Mouse (Mus musculus): ENCODE measurements around the gene Ube3b. TPM values are rescaled to one million over a fixed set of nuclear protein-coding genes. Genes with fewer than 3 reads are reported as not detected.
A peak's percentile ranks its signal among the peaks of the same experiment; 100 is the strongest.

Gene Ube3b
- polyA plus RNA-seq, 1 experiment from 2014 or later = 23.0 TPM

DNA sequence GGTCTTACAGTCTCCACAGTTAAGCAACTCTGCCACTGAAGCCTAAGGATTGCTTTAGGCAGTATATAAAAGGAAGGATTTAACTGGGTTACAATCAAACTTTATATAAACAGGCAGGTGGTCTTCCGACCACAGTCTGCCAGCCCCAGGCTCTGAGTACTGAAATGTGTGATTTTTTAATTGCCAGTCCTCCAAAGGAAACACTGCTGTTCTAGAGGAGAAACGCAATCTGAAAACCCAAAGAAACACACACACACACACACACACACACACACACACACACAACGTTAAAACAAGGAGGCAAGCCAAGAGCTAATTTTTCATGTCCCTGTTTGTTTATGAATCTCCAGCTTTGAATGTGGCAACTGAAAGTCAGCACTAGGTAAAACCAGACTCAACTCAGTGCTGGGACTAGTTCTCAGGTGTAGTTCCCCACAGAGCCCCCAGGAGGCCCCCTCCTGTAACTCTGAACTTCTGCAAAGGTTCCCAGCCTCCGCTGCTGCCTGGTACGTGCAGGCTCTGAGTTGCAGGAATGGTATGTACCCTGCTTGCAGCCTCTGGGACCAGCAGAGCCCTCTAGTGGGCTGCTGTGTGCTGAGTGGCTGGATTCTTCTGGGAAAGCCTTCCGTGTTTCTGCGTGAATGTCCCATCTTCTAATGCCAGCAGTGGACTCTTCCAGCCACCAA, 24.0 kb upstream of the Ube3b start:
- Histone ChIP-seq H3K4me2 (replicated peaks; ENCODE audit: low read depth) (peak overlapping the region; percentile 27), H3K36me3 (ENCODE audit: control insufficient read depth, insufficient read depth) (peaks cover 21% of the 10 kb centered on the region), H3K27me3 (replicated peaks; ENCODE audit: control insufficient read depth, insufficient read depth, low read length) (no peaks in the 10 kb centered on the region), H3K27ac (ENCODE audit: low read depth, low read length) (peak overlapping the region; percentile 42), H3K4me1 (replicated peaks; ENCODE audit: control insufficient read depth, insufficient read depth, low read length) (no peaks in the 10 kb centered on the region), H3K9ac (ENCODE audit: low read depth, low read length) (no peak overlapping the region), H3K9me3 (ENCODE audit: control insufficient read depth) (no peaks in the 10 kb centered on the region), H3K4me3 (ENCODE audit: low read depth, low read length) (no peak overlapping the region)
- ATAC-seq = peak; percentile 93
- TF ChIP-seq CTCF (IDR thresholded peaks at IDR 0.05; ENCODE audit: low read depth) = peak; percentile 95
- WGBS = 20% methylated on average over 7 of the region's 7 CpGs

DNA sequence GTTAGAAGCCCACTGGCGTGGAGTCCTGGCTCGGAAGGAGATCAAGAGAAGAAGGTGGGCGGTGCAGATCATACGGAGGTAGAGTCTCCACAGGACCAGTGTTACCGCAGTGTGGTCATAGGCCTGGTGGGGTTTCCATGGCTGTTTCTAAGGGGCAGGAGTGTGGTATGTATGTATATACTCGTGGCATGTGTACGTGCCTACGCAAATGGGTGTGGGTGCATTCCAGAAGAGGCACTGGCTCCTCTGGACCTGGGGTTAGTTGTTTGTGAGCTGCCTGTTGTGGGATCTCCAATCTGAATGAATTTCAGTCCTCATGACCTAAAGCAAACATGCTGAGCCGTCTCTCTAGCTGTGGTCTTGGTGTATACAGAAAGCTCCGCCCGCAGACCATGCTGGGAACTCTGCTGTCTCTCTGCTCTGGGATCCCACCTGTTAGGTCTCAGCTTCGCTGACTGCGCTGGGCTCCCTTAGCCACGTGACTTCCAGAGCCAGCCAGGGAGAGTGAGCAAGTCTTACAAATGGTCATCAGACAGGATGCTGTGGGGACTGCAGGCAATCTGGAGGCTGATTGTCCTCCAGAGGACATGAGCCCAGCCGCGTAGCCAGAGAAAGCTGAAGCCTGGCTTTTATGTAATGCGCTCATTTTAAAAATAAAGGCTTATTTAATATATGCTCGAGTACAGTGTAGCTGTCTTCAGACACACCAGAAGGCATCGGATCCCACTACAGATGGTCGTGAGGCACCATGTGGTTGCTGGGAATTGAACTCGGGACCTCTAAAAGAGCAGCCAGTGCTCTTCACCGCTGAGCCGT, 23.3 kb upstream of the Ube3b start:
- peak overlapping the region; percentile 42 for H3K27ac ChIP-seq (ENCODE audit: low read depth, low read length)
- no peak overlapping the region for H3K9ac ChIP-seq (ENCODE audit: low read depth, low read length)
- H3K4me3 ChIP-seq (ENCODE audit: low read depth, low read length) = no peak overlapping the region
- ATAC-seq = peak; percentile 86
- no peaks in the 10 kb centered on the region for H3K9me3 ChIP-seq (ENCODE audit: control insufficient read depth)
- H3K36me3 ChIP-seq (ENCODE audit: control insufficient read depth, insufficient read depth) = peaks cover 29% of the 10 kb centered on the region
- H3K4me2 ChIP-seq (replicated peaks; ENCODE audit: low read depth) = peak overlapping the region; percentile 27
- H3K27me3 ChIP-seq (replicated peaks; ENCODE audit: control insufficient read depth, insufficient read depth, low read length) = no peaks in the 10 kb centered on the region
- H3K4me1 ChIP-seq (replicated peaks; ENCODE audit: control insufficient read depth, insufficient read depth, low read length) = no peaks in the 10 kb centered on the region
- WGBS = 31% methylated on average over 23 of the region's 23 CpGs
- no peak for TF ChIP-seq CTCF (IDR thresholded peaks at IDR 0.05; ENCODE audit: low read depth)

DNA sequence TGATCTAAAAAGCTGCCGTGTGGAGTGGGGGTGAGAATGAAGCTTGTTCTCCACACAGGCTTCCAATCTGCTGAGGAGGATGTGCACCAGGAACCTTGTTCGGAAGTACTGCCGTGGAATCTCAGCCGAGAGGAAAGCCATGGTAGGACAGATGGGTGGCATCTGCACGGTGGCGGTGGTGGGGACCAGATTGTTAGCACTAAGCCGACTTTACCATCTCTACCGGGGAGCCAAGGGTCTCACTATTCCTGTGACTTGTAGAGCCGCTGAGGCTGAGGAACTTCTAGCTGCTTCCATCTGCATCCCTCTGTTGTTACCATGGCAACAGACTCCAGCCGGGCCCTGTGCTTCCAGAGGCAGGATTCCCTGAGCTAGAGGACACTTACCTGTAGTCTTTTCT, 21.6 kb upstream of the Ube3b start:
- no peak overlapping the region for H3K4me2 ChIP-seq (replicated peaks; ENCODE audit: low read depth)
- TF ChIP-seq CTCF (IDR thresholded peaks at IDR 0.05; ENCODE audit: low read depth) = no peak

DNA sequence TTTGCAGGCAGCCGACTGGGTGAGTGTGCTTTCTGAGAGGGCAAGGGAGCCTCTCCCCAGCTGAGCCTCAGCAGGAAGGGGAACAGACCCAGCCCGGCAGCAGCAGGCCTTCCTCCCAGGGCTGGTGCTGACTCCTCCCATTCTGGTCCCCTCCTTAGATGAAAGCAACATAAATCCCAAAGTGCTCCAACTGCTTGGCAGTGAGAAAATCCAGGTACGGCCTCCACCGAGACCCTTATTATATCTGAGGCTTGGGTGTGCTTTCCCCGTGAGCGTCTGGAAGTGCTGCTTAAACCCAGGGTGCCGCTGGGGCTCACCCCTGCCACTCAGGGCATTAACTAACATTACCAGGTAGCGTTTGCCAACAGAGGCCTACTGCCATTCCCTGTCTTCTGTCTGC, 20.8 kb upstream of the Ube3b start:
- no peak overlapping the region for H3K4me2 ChIP-seq (replicated peaks; ENCODE audit: low read depth)
- 47% methylated on average over 8 of the region's 8 CpGs for WGBS
- no peak overlapping the region for H3K27ac ChIP-seq (ENCODE audit: low read depth, low read length)
- H3K36me3 ChIP-seq (ENCODE audit: control insufficient read depth, insufficient read depth) = peaks cover 51% of the 10 kb centered on the region
- peaks cover 4% of the 10 kb centered on the region; the same call in 1 of the 2 replicates for H3K4me1 ChIP-seq (replicated peaks; ENCODE audit: control insufficient read depth, insufficient read depth, low read length)
- ATAC-seq = no peak
- H3K4me3 ChIP-seq (ENCODE audit: low read depth, low read length) = no peak overlapping the region
- H3K27me3 ChIP-seq (replicated peaks; ENCODE audit: control insufficient read depth, insufficient read depth, low read length) = no peaks in the 10 kb centered on the region
- TF ChIP-seq CTCF (IDR thresholded peaks at IDR 0.05; ENCODE audit: low read depth) = no peak
- H3K9ac ChIP-seq (ENCODE audit: low read depth, low read length) = no peak overlapping the region
- H3K9me3 ChIP-seq (ENCODE audit: control insufficient read depth) = no peaks in the 10 kb centered on the region

More for the DNA sequence above, 21.6 kb upstream of the Ube3b start:
- Histone ChIP-seq H3K9me3 (ENCODE audit: control insufficient read depth) (no peaks in the 10 kb centered on the region), H3K4me3 (ENCODE audit: low read depth, low read length) (no peak overlapping the region), H3K9ac (ENCODE audit: low read depth, low read length) (no peak overlapping the region), H3K4me1 (replicated peaks; ENCODE audit: control insufficient read depth, insufficient read depth, low read length) (no peaks in the 10 kb centered on the region), H3K27me3 (replicated peaks; ENCODE audit: control insufficient read depth, insufficient read depth, low read length) (no peaks in the 10 kb centered on the region), H3K36me3 (ENCODE audit: control insufficient read depth, insufficient read depth) (peaks cover 46% of the 10 kb centered on the region), H3K27ac (ENCODE audit: low read depth, low read length) (no peak overlapping the region)
- no peak for ATAC-seq
- WGBS = 75% methylated on average over 10 of the region's 10 CpGs

DNA sequence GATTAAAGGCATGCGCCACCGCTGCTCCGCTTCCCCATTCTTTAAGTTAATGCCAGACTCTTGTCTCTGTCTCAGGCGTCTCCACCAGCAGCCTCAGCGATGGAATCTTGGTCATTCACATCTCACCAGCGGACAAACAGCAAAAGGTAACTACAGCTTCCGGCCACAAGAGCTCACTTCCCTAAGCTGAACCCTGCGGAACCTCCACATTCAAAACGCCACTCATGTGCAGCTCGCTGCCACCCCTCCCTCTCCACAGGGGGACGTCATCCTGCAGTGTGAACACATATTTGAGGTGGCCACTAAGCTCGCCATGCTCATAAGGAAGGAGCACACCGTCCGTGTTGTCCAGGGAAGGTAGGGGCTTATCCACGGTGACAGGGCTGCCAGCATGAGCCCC, 19.4 kb upstream of the Ube3b start:
- no peak overlapping the region for H3K27ac ChIP-seq (ENCODE audit: low read depth, low read length)
- H3K27me3 ChIP-seq (replicated peaks; ENCODE audit: control insufficient read depth, insufficient read depth, low read length) = no peaks in the 10 kb centered on the region
- no peak for TF ChIP-seq CTCF (IDR thresholded peaks at IDR 0.05; ENCODE audit: low read depth)
- no peak for ATAC-seq
- 82% methylated on average over 15 of the region's 15 CpGs for WGBS
- H3K9ac ChIP-seq (ENCODE audit: low read depth, low read length) = no peak overlapping the region
- H3K9me3 ChIP-seq (ENCODE audit: control insufficient read depth) = no peaks in the 10 kb centered on the region
- peaks cover 14% of the 10 kb centered on the region; the same call in 1 of the 2 replicates for H3K4me1 ChIP-seq (replicated peaks; ENCODE audit: control insufficient read depth, insufficient read depth, low read length)
- H3K4me2 ChIP-seq (replicated peaks; ENCODE audit: low read depth) = no peak overlapping the region
- H3K4me3 ChIP-seq (ENCODE audit: low read depth, low read length) = no peak overlapping the region
- H3K36me3 ChIP-seq (ENCODE audit: control insufficient read depth, insufficient read depth) = peaks cover 62% of the 10 kb centered on the region

DNA sequence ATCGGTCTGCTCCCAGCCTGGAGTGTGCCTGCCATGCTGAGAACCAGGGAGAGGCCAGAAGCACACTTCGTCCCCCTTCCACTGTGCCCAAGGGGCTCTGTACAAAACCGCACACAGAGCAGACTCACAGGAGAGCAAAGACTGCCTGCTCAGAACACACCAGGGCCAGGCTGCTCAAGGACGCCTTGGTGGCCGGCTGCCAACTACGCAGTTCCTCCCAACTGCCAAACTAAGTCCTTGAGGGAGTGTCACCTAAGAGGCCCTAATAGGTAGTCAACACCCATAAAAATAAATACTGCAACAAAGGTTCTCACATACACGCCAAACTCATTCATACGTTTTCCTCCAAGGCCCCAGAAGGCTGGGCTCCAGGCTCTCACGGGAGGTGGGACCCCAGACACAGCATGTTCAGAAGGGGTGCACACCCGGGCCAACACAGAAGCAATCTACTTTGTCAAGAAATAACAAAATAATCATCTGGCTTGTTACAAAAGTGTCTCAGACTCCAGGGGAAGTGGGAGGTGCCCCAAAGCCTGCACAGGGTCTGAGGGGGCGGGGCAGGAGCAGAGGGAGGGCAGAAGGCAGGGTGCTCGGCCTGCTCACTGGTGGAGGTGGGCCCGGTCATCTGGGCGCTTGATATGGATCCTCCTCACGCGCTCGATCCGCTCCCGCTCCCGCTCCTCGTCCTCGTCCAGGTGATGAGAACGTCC, 15.2 kb upstream of the Ube3b start:
- 13% methylated on average over 23 of the region's 23 CpGs for WGBS
- no peaks in the 10 kb centered on the region for H3K9me3 ChIP-seq (ENCODE audit: control insufficient read depth)
- peaks cover 89% of the 10 kb centered on the region for H3K36me3 ChIP-seq (ENCODE audit: control insufficient read depth, insufficient read depth)
- H3K27ac ChIP-seq (ENCODE audit: low read depth, low read length) = peak overlapping the region; percentile 83
- H3K4me1 ChIP-seq (replicated peaks; ENCODE audit: control insufficient read depth, insufficient read depth, low read length) = peaks cover 25% of the 10 kb centered on the region; the same call in 1 of the 2 replicates
- no peak overlapping the region for H3K4me3 ChIP-seq (ENCODE audit: low read depth, low read length)
- H3K9ac ChIP-seq (ENCODE audit: low read depth, low read length) = no peak overlapping the region
- TF ChIP-seq CTCF (IDR thresholded peaks at IDR 0.05; ENCODE audit: low read depth) = no peak
- no peaks in the 10 kb centered on the region for H3K27me3 ChIP-seq (replicated peaks; ENCODE audit: control insufficient read depth, insufficient read depth, low read length)
- ATAC-seq = peak; percentile 90
- peak overlapping the region; percentile 28 for H3K4me2 ChIP-seq (replicated peaks; ENCODE audit: low read depth)

Data from intestine, postnatal 0 days (tissue).